Mouse (Mus musculus) embryonic facial prominence, embryonic 12.5 days (tissue): Measurements from ENCODE around the gene Slit1. TPM values are rescaled to one million over a fixed set of nuclear protein-coding genes. Genes with fewer than 3 reads are reported as not detected.

Experiments used
- ATAC-seq: fragments of 200-750 bp; cut with Nextera tagmentation; 2 replicates; pipeline ENCODE4 v1.8.0; 2017; ENCODE audit not compliant: insufficient number of reproducible peaks, insufficient read depth, low FRiP score, low TSS enrichment
- H3K27ac ChIP-seq: fragments of 300-500 bp; sonication (generic); 2 replicates; pipeline ENCODE4 v1.5.1; 2016; ENCODE audit warnings: mild to moderate bottlenecking
- H3K27me3 ChIP-seq: fragments of 300-500 bp; sonication (generic); 2 replicates; pipeline ENCODE4 v1.6.1; 2016; ENCODE audit warnings: mild to moderate bottlenecking, moderate library complexity
- H3K36me3 ChIP-seq: fragments of 300-500 bp; sonication (generic); 2 replicates; pipeline ENCODE4 v1.6.1; 2016; ENCODE audit warnings: mild to moderate bottlenecking
- H3K4me1 ChIP-seq: fragments of 300-500 bp; sonication (generic); 2 replicates; pipeline ENCODE4 v1.6.1; 2016
- H3K4me2 ChIP-seq: fragments of 300-500 bp; sonication (generic); replicated peaks from 2 replicates; pipeline ENCODE4 v1.6.1; 2016; ENCODE audit warnings: mild to moderate bottlenecking, moderate library complexity
- H3K4me3 ChIP-seq: fragments of 300-500 bp; sonication (generic); 2 replicates; pipeline ENCODE4 v1.5.1; 2016; ENCODE audit warnings: mild to moderate bottlenecking
- H3K9ac ChIP-seq: fragments of 300-500 bp; sonication (generic); 2 replicates; pipeline ENCODE4 v1.6.1; 2016; ENCODE audit warnings: mild to moderate bottlenecking, moderate library complexity
- H3K9me3 ChIP-seq: fragments of 300-500 bp; sonication (generic); 2 replicates; pipeline ENCODE4 v1.6.1; 2016; ENCODE audit warnings: mild to moderate bottlenecking, moderate library complexity
- WGBS: fragments of 180-500 bp; shearing (Covaris S2); methylation state at CpG from one replicate; pipeline ENCODE4 v1.1.7; 2016; 5-methylcytosine and 5-hydroxymethylcytosine counted together
- polyA plus RNA-seq: library from polyadenylated mRNA; unstranded; fragments of >200 nt; fragmentation: Nextera tagmentation; extraction: Ambion mirVana; gene quantifications from 2 replicates; pipeline ENCODE4 v1.2.1, GENCODE M21; 2016

Gene Slit1
- polyA plus RNA-seq, 1 experiment from 2014 or later = 1.4 TPM

GRCm38 (mm10) chr19:41665941-41666340 lies 77.5 kb downstream of the Slit1 start:
- Histone ChIP-seq H3K4me1 (peaks cover 14% of the 10 kb centered on the region; the same call in 1 of the 2 replicates), H3K27ac (no peak overlapping the region)
- 53% methylated on average over 4 of the region's 4 CpGs for WGBS

GRCm38 (mm10) chr19:41663506-41664242 lies 79.8 kb downstream of the Slit1 start:
- H3K4me2 ChIP-seq = no peak overlapping the region
- no peak overlapping the region for H3K4me3 ChIP-seq
- H3K4me1 ChIP-seq = peaks cover 5% of the 10 kb centered on the region; the same call in 1 of the 2 replicates
- no peaks in the 10 kb centered on the region for H3K9me3 ChIP-seq
- no peak for ATAC-seq
- 4% methylated on average over 13 of the region's 13 CpGs for WGBS
- H3K36me3 ChIP-seq = no peaks in the 10 kb centered on the region
- no peak overlapping the region for H3K9ac ChIP-seq
- no peak overlapping the region for H3K27ac ChIP-seq
- peaks cover 37% of the 10 kb centered on the region for H3K27me3 ChIP-seq

More at GRCm38 (mm10) chr19:41665941-41666340, 77.5 kb downstream of the Slit1 start:
- peaks cover 28% of the 10 kb centered on the region for H3K27me3 ChIP-seq
- no peak for ATAC-seq
- H3K9ac ChIP-seq = no peak overlapping the region
- no peak overlapping the region for H3K4me3 ChIP-seq
- no peaks in the 10 kb centered on the region for H3K9me3 ChIP-seq
- H3K36me3 ChIP-seq = no peaks in the 10 kb centered on the region
- H3K4me2 ChIP-seq = no peak overlapping the region

- Histone ChIP-seq H3K4me1 (peaks cover 5% of the 10 kb centered on the region; the same call in 1 of the 2 replicates), H3K4me2 (no peak overlapping the region), H3K27ac (no peak overlapping the region), H3K36me3 (no peaks in the 10 kb centered on the region), H3K9me3 (no peaks in the 10 kb centered on the region), H3K4me3 (no peak overlapping the region), H3K27me3 (peaks cover 59% of the 10 kb centered on the region), H3K9ac (no peak overlapping the region)
- no peak for ATAC-seq
- 88% methylated on average over 13 of the region's 13 CpGs for WGBS
Observed at GRCm38 (mm10) chr19:41661466-41661865, 82.0 kb downstream of the Slit1 start.

GRCm38 (mm10) chr19:41660999-41661374 lies 82.5 kb downstream of the Slit1 start:
- Histone ChIP-seq H3K4me1 (peaks cover 5% of the 10 kb centered on the region; the same call in 1 of the 2 replicates), H3K4me3 (no peak overlapping the region), H3K9me3 (no peaks in the 10 kb centered on the region), H3K27me3 (peaks cover 60% of the 10 kb centered on the region), H3K36me3 (no peaks in the 10 kb centered on the region), H3K4me2 (no peak overlapping the region), H3K27ac (no peak overlapping the region), H3K9ac (no peak overlapping the region)
- no peak for ATAC-seq
- 24% methylated on average over 4 of the region's 4 CpGs for WGBS

- ATAC-seq = no peak
- Histone ChIP-seq H3K27me3 (peaks cover 59% of the 10 kb centered on the region), H3K36me3 (no peaks in the 10 kb centered on the region), H3K4me1 (peaks cover 5% of the 10 kb centered on the region; the same call in 1 of the 2 replicates), H3K9me3 (no peaks in the 10 kb centered on the region), H3K27ac (no peak overlapping the region), H3K4me2 (no peak overlapping the region), H3K9ac (no peak overlapping the region), H3K4me3 (no peak overlapping the region)
- WGBS = 72% methylated on average over 17 of the region's 17 CpGs
Observed at GRCm38 (mm10) chr19:41660294-41660998, 83.0 kb downstream of the Slit1 start.

- peaks cover 39% of the 10 kb centered on the region for H3K27me3 ChIP-seq
- ATAC-seq = no peak
- H3K4me2 ChIP-seq = no peak overlapping the region
- H3K9me3 ChIP-seq = no peaks in the 10 kb centered on the region
- no peaks in the 10 kb centered on the region for H3K4me1 ChIP-seq
- H3K4me3 ChIP-seq = no peak overlapping the region
- WGBS = 17% methylated on average over 9 of the region's 9 CpGs
- no peak overlapping the region for H3K9ac ChIP-seq
- no peak overlapping the region for H3K27ac ChIP-seq
- H3K36me3 ChIP-seq = no peaks in the 10 kb centered on the region
Observed at GRCm38 (mm10) chr19:41657446-41657845, 86.0 kb downstream of the Slit1 start.

- H3K4me1 ChIP-seq = no peaks in the 10 kb centered on the region
Observed at GRCm38 (mm10) chr19:41656671-41657070, 86.8 kb downstream of the Slit1 start.

GRCm38 (mm10) chr19:41655970-41656369 lies 87.5 kb downstream of the Slit1 start:
- no peaks in the 10 kb centered on the region for H3K4me1 ChIP-seq
- H3K36me3 ChIP-seq = no peaks in the 10 kb centered on the region
- H3K4me3 ChIP-seq = no peak overlapping the region
- H3K9me3 ChIP-seq = no peaks in the 10 kb centered on the region
- no peak overlapping the region for H3K9ac ChIP-seq
- H3K27me3 ChIP-seq = peaks cover 45% of the 10 kb centered on the region
- 7% methylated on average over 9 of the region's 9 CpGs for WGBS
- no peak for ATAC-seq
- no peak overlapping the region for H3K4me2 ChIP-seq
- no peak overlapping the region for H3K27ac ChIP-seq

More at GRCm38 (mm10) chr19:41656671-41657070, 86.8 kb downstream of the Slit1 start:
- Histone ChIP-seq H3K27me3 (peaks cover 40% of the 10 kb centered on the region), H3K9me3 (no peaks in the 10 kb centered on the region), H3K4me3 (no peak overlapping the region), H3K4me2 (no peak overlapping the region), H3K9ac (no peak overlapping the region), H3K27ac (no peak overlapping the region), H3K36me3 (no peaks in the 10 kb centered on the region)
- WGBS = 72% methylated on average over 14 of the region's 14 CpGs
- no peak for ATAC-seq

- peak; percentile 23; the same call in 1 of the 2 replicates for ATAC-seq
Observed at GRCm38 (mm10) chr19:41655089-41655783, 88.2 kb downstream of the Slit1 start.

GRCm38 (mm10) chr19:41651967-41652366 lies 91.5 kb downstream of the Slit1 start:
- no peak overlapping the region for H3K9ac ChIP-seq
- no peaks in the 10 kb centered on the region for H3K36me3 ChIP-seq
- 0 out of 2 replicates have a peak, but pooled peaks cover 4% of the 10 kb centered on the region for H3K4me1 ChIP-seq
- no peak overlapping the region for H3K27ac ChIP-seq
- 45% methylated on average over 10 of the region's 10 CpGs for WGBS
- H3K9me3 ChIP-seq = no peaks in the 10 kb centered on the region
- ATAC-seq = no peak
- peaks cover 24% of the 10 kb centered on the region for H3K27me3 ChIP-seq
- no peak overlapping the region for H3K4me3 ChIP-seq
- no peak overlapping the region for H3K4me2 ChIP-seq

More at GRCm38 (mm10) chr19:41655089-41655783, 88.2 kb downstream of the Slit1 start:
- Histone ChIP-seq H3K27ac (no peak overlapping the region), H3K4me1 (no peaks in the 10 kb centered on the region), H3K36me3 (no peaks in the 10 kb centered on the region), H3K4me2 (no peak overlapping the region), H3K27me3 (peaks cover 47% of the 10 kb centered on the region), H3K4me3 (no peak overlapping the region), H3K9ac (no peak overlapping the region), H3K9me3 (no peaks in the 10 kb centered on the region)
- 16% methylated on average over 6 of the region's 6 CpGs for WGBS

- Histone ChIP-seq H3K9me3 (no peaks in the 10 kb centered on the region), H3K9ac (no peak overlapping the region), H3K4me3 (no peak overlapping the region), H3K4me2 (no peak overlapping the region), H3K27me3 (peaks cover 16% of the 10 kb centered on the region), H3K27ac (no peak overlapping the region), H3K4me1 (0 out of 2 replicates have a peak, but pooled peaks cover 4% of the 10 kb centered on the region), H3K36me3 (no peaks in the 10 kb centered on the region)
- WGBS = 41% methylated on average over 10 of the region's 10 CpGs
- no peak for ATAC-seq
Observed at GRCm38 (mm10) chr19:41649394-41649793, 94.1 kb downstream of the Slit1 start.
